Mouse (Mus musculus) limb, embryonic 11.5 days (tissue): ENCODE results near the gene Maob. TPM values are rescaled to one million over a fixed set of nuclear protein-coding genes. Genes with fewer than 3 reads are reported as not detected.
A peak's percentile ranks its signal among the peaks of the same experiment; 100 is the strongest.

Source experiments
- ATAC-seq: fragments of 200-750 bp; cut with Nextera tagmentation; 2 replicates; pipeline ENCODE4 v1.8.0; 2017; ENCODE audit warnings: low read depth; ENCODE audit not compliant: insufficient number of reproducible peaks, low FRiP score, low TSS enrichment
- DNase-seq: peaks from one replicate; pipeline ENCODE4 v3.0.0-alpha.2; 2015; ENCODE audit warnings: low spot score
- H3K27ac ChIP-seq: fragments of 300-500 bp; sonication (generic); replicated peaks from 2 replicates; pipeline ENCODE4 v1.5.1; 2014; ENCODE audit warnings: low read depth, mild to moderate bottlenecking, low read length
- H3K27me3 ChIP-seq: fragments of 300-500 bp; sonication (generic); 2 replicates; pipeline ENCODE4 v1.6.1; 2014; ENCODE audit warnings: mild to moderate bottlenecking, low read length, mixed read lengths; ENCODE audit not compliant: control insufficient read depth, insufficient read depth
- H3K36me3 ChIP-seq: fragments of 300-500 bp; sonication (generic); 2 replicates; pipeline ENCODE4 v1.6.1; 2014; ENCODE audit warnings: mild to moderate bottlenecking, low read length, moderate library complexity, mixed read lengths; ENCODE audit not compliant: control insufficient read depth, insufficient read depth
- H3K4me1 ChIP-seq: fragments of 300-500 bp; sonication (generic); 2 replicates; pipeline ENCODE4 v1.6.1; 2014; ENCODE audit warnings: low read length, mixed read lengths; ENCODE audit not compliant: control insufficient read depth, insufficient read depth
- H3K4me2 ChIP-seq: fragments of 300-500 bp; sonication (generic); 2 replicates; pipeline ENCODE4 v1.6.1; 2014; ENCODE audit warnings: low read depth, mild to moderate bottlenecking, moderate library complexity; ENCODE audit not compliant: severe bottlenecking
- H3K4me3 ChIP-seq: fragments of 300-500 bp; sonication (generic); 2 replicates; pipeline ENCODE4 v1.5.1; 2014; ENCODE audit warnings: low read depth, low read length
- H3K9ac ChIP-seq: fragments of 300-500 bp; sonication (generic); 2 replicates; pipeline ENCODE4 v1.6.1; 2014; ENCODE audit warnings: mild to moderate bottlenecking, low read length
- H3K9me3 ChIP-seq: fragments of 300-500 bp; sonication (generic); 2 replicates; pipeline ENCODE4 v1.6.1; 2016; ENCODE audit warnings: low read length; ENCODE audit not compliant: control insufficient read depth
- WGBS: fragments of 180-500 bp; shearing (Covaris S2); extraction: QIAGEN DNeasy Blood & Tissue Kit; methylation state at CpG from one replicate; pipeline ENCODE4 v1.1.7; 2014; 5-methylcytosine and 5-hydroxymethylcytosine counted together
- polyA plus RNA-seq: library from polyadenylated mRNA; unstranded; fragments of >200 nt; fragmentation: Nextera tagmentation; extraction: Ambion mirVana; gene quantifications from 2 replicates; pipeline ENCODE4 v1.2.1, GENCODE M21; 2014

Gene Maob
- polyA plus RNA-seq, 1 experiment from 2014 or later: 5.5 TPM

DNA sequence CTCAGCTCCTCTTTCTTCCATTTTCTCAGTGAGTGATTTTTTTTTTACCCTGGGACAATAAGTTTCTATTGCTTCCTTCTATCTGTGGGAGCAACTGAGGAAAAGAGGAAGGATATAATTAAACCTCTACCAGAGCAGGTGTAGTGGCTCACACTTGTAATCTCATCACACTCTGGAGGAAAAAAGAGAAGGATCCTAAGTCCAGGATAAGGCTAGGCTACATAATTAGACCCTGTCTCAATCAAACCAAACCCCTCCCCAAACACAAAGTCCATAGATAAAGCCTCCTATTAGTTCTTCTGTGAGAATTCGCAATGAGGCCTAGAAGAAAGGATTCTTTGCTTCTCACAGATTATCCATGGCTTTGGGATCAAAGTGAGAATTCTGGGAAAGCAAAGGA is 49.7 kb downstream of the Maob start:
- H3K4me2 ChIP-seq: no peak overlapping the region
- no peak overlapping the region for H3K9ac ChIP-seq
- H3K27me3 ChIP-seq: no peaks in the 10 kb centered on the region
- no peak for DNase-seq
- no peak for ATAC-seq
- no peaks in the 10 kb centered on the region for H3K4me1 ChIP-seq
- no peak overlapping the region for H3K27ac ChIP-seq
- no peaks in the 10 kb centered on the region for H3K36me3 ChIP-seq
- H3K4me3 ChIP-seq: no peak overlapping the region
- 74% methylated on average over 1 of the region's 1 CpGs for WGBS
- H3K9me3 ChIP-seq: no peaks in the 10 kb centered on the region

DNA sequence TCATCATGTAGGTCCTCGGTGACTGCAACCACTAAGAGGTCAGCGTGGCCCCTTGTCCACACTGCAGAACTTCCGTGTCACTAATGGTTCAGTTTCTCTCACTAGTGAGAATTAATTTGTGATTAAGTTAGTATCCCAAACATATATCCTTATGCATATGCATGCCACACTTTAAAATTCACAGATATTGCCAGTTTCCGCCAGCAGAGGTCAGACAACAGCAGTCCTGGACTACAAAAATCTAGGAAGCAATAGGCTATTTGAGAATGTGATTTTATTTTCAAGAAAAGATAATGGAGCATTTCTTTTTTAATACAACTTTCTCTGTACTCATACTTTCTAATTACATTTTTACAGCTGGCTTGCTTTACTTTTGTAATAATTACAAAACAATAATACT is 51.0 kb downstream of the Maob start:
- DNase-seq: peak; percentile 23
- no peak for ATAC-seq
- Histone ChIP-seq H3K4me3 (no peak overlapping the region), H3K4me2 (no peak overlapping the region), H3K9ac (no peak overlapping the region), H3K27me3 (no peaks in the 10 kb centered on the region), H3K9me3 (no peaks in the 10 kb centered on the region), H3K27ac (no peak overlapping the region), H3K4me1 (no peaks in the 10 kb centered on the region), H3K36me3 (no peaks in the 10 kb centered on the region)
- WGBS: 73% methylated on average over 4 of the region's 4 CpGs

- ATAC-seq (no peak), DNase-seq (no peak)
- Histone ChIP-seq H3K36me3 (no peaks in the 10 kb centered on the region), H3K27me3 (no peaks in the 10 kb centered on the region), H3K27ac (no peak overlapping the region), H3K4me1 (no peaks in the 10 kb centered on the region), H3K4me3 (no peak overlapping the region), H3K4me2 (no peak overlapping the region), H3K9me3 (no peaks in the 10 kb centered on the region), H3K9ac (no peak overlapping the region)
- WGBS: 37% methylated on average over 3 of the region's 3 CpGs
Observed at GRCm38 (mm10) chrX:16761430-16761829, 55.7 kb downstream of the Maob start.

GRCm38 (mm10) chrX:16754761-16755160 is 62.4 kb downstream of the Maob start:
- Histone ChIP-seq H3K9me3 (no peaks in the 10 kb centered on the region), H3K27me3 (no peaks in the 10 kb centered on the region), H3K4me3 (no peak overlapping the region), H3K9ac (no peak overlapping the region), H3K4me2 (no peak overlapping the region), H3K27ac (no peak overlapping the region), H3K4me1 (no peaks in the 10 kb centered on the region), H3K36me3 (no peaks in the 10 kb centered on the region)
- ATAC-seq (no peak), DNase-seq (no peak)

DNA sequence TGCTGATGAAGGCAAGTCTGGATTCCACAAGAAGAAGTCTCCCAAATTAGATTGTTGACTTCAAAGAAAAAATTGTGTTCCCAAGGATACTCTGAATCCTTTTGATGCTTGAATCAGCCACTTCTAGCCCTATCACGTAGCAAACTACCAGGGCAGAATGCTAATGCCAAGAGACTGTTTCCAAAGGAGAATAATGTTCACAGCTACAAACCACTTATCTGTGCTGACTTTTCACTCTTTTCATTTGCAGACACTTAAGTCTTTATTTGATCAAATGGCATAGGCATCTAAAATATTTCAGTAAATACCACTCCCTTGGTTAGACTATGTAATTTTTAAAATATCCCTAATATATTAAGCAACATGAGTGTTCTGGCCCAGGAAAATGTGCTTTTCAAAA is 68.2 kb downstream of the Maob start:
- Histone ChIP-seq H3K27me3 (no peaks in the 10 kb centered on the region), H3K9ac (no peak overlapping the region), H3K9me3 (no peaks in the 10 kb centered on the region), H3K4me3 (no peak overlapping the region), H3K27ac (no peak overlapping the region), H3K4me2 (no peak overlapping the region), H3K36me3 (no peaks in the 10 kb centered on the region), H3K4me1 (no peaks in the 10 kb centered on the region)
- WGBS: 70% methylated on average over 1 of the region's 1 CpGs
- DNase-seq (no peak), ATAC-seq (no peak)

GRCm38 (mm10) chrX:16714033-16714432 is 103.1 kb downstream of the Maob start:
- DNase-seq (no peak), ATAC-seq (no peak)
- Histone ChIP-seq H3K36me3 (no peaks in the 10 kb centered on the region), H3K27ac (no peak overlapping the region), H3K9me3 (no peaks in the 10 kb centered on the region), H3K4me1 (no peaks in the 10 kb centered on the region), H3K27me3 (no peaks in the 10 kb centered on the region), H3K4me2 (no peak overlapping the region), H3K9ac (no peak overlapping the region), H3K4me3 (no peak overlapping the region)
- WGBS: 81% methylated on average over 1 of the region's 1 CpGs

DNA sequence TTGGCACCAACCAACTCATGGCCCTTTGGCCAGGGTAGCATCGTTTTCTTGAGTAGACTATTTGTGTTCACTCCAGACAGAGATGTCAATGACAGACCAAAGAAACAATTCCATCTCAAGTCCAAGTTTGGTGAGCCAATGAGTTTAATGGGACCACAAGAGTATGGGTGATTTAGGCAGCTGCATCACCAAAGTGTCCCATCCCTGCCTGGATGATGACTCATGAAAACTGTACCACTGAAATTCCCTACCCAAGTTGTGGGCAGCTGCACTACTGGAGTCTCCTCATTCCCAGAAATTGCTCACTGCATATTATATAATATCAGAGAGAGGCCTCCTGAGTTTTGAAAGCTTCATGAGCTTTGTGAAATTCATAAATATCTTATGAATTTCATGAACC is 111.1 kb downstream of the Maob start:
- Histone ChIP-seq H3K4me1 (no peaks in the 10 kb centered on the region), H3K4me2 (no peak overlapping the region), H3K36me3 (no peaks in the 10 kb centered on the region), H3K9me3 (no peaks in the 10 kb centered on the region), H3K27me3 (no peaks in the 10 kb centered on the region), H3K9ac (no peak overlapping the region), H3K4me3 (no peak overlapping the region), H3K27ac (no peak overlapping the region)
- DNase-seq (no peak), ATAC-seq (no peak)
- WGBS: 60% methylated on average over 1 of the region's 1 CpGs

Other genes with a start within 250 kb of the Maob start
- 10.9 and 12.4 TPM in 2 replicates for gene Maoa, start 197.7 kb downstream of the Maob start, polyA plus RNA-seq
- 0.35 and 0.62 TPM in 2 replicates for gene Ndp, start 94.4 kb upstream of the Maob start, polyA plus RNA-seq